Mouse (Mus musculus): Measurements from ENCODE around the gene Lck.

- no peak for TF ChIP-seq GATA1 (IDR thresholded peaks at IDR 0.05; ENCODE audit: borderline replicate concordance, low read length)
- TF ChIP-seq FLI1 (IDR thresholded peaks at IDR 0.05; ENCODE audit: low read length), result no peak
Measured at GRCm38 (mm10) chr4:129618786-129619691, 45.6 kb upstream of the Lck start, which contains the start of gene Iqcc.
